24 mouse cellular contexts compared by ENCODE assay signal in the genomic region with DNA sequence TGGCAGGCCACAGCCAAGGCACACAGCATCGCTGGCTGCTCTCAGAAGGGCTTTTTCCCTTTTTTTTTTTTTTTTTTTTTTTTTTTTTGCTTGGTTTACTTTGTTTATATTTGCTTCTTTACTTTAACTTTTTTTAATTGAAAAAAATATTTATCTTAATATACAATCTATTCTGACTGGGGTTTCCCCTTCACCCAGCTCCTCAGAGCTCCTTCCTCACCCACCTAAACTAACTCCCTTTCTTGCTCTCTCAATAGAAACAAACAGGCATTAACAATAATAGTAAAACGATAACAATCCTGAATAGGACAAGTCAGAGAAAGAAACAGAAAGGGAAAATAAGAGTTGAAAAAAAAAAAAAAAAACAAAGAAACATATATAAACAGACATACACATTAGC. TPM values are rescaled to one million over a fixed set of nuclear protein-coding genes. Genes with fewer than 3 reads are reported as not detected.
DNase-seq lines count a peak whose midpoint lies in the region; ATAC-seq and TF ChIP-seq lines count a peak whose summit lies in the region.
"Had no signal": no experiment of that assay in that cellular context is flagged by ENCODE, and none has a peak within 500 bp of the region (broad histone marks: within the 10 kb centered on the region; RNA-seq: fewer than 3 reads in every experiment).

No protein-coding gene starts in this region.

- no peak overlapping the region for H3K4me3 ChIP-seq in ES-E14 (ENCODE audit: insufficient read depth in 1 of 2, low read depth in 1 of 2, low read length in 2 of 2, poor library complexity in 1 of 2, severe bottlenecking in 1 of 2)
- H3K4me3 ChIP-seq in hindbrain, embryonic 14.5 days (replicated peaks; ENCODE audit: low read length), result no peak overlapping the region
- H3K4me3 ChIP-seq in forebrain, embryonic 10.5 days, result no peak overlapping the region
- no peak overlapping the region for H3K4me3 ChIP-seq in liver, embryonic 11.5 days (ENCODE audit: low read depth, low read length)

- H3K4me1 ChIP-seq in ES-E14 (ENCODE audit: control insufficient read depth in 2 of 2, insufficient read depth in 2 of 2, low read length in 2 of 2, poor library complexity in 1 of 2), result peaks cover 2% of the 10 kb centered on the region in 2 experiments; a peak in 1 of 4 replicates
- H3K4me1 ChIP-seq in hindbrain, embryonic 14.5 days (replicated peaks; ENCODE audit: control insufficient read depth, insufficient read depth, low read length), result no peaks in the 10 kb centered on the region
- H3K4me1 ChIP-seq in forebrain, embryonic 10.5 days, result no peaks in the 10 kb centered on the region
- H3K4me1 ChIP-seq in liver, embryonic 11.5 days (replicated peaks; ENCODE audit: control insufficient read depth, insufficient read depth, low read length), result no peaks in the 10 kb centered on the region

- H3K4me2 ChIP-seq in hindbrain, embryonic 14.5 days (replicated peaks), result no peak overlapping the region
- no peak overlapping the region for H3K4me2 ChIP-seq in liver, embryonic 11.5 days

- DNase-seq in ES-E14 (ENCODE audit: low read depth, low spot score), result no peak
- DNase-seq in hindbrain, embryonic 14.5 days (ENCODE audit: low spot score), result no peak
- no peak for DNase-seq in forebrain, embryonic 10.5 days (ENCODE audit: extremely low spot score, low spot score)
- no peak for DNase-seq in adrenal gland, adult (ENCODE audit: inconsistent age in 2 of 2, low spot score in 1 of 2)
- no peak for DNase-seq in liver, embryonic 11.5 days (ENCODE audit: low spot score)
- DNase-seq: adrenal gland, adult 2 months; adrenal gland, adult 8-10 months; adrenal gland, postnatal 10 days; adrenal gland, postnatal 14 days; adrenal gland, postnatal 25 days; adrenal gland, postnatal 36 days; B cell, adult 2 months; cerebellum, adult 11 months; cerebellum, adult 11-12 months; cerebellum, adult 18-20 months; cerebellum, adult 2 months; cerebellum, adult 8-10 months; cerebellum, adult 9-10 months had no signal

- H3K27me3 ChIP-seq in hindbrain, embryonic 14.5 days (ENCODE audit: control insufficient read depth, insufficient read depth, low read length), result no peaks in the 10 kb centered on the region
- H3K27me3 ChIP-seq in forebrain, embryonic 10.5 days (ENCODE audit: poor library complexity, severe bottlenecking), result no peaks in the 10 kb centered on the region
- no peaks in the 10 kb centered on the region for H3K27me3 ChIP-seq in liver, embryonic 11.5 days (replicated peaks; ENCODE audit: control insufficient read depth, insufficient read depth, low read length)
- H3K27me3 ChIP-seq: CH12.LX, Patski had no signal

- H3K27ac ChIP-seq in ES-E14 (ENCODE audit: insufficient read depth, low read depth, low read length, poor library complexity, severe bottlenecking), result no peak overlapping the region
- no peak overlapping the region for H3K27ac ChIP-seq in hindbrain, embryonic 14.5 days
- no peak overlapping the region for H3K27ac ChIP-seq in forebrain, embryonic 10.5 days
- no peak overlapping the region for H3K27ac ChIP-seq in liver, embryonic 11.5 days (ENCODE audit: low read depth, low read length)

- in situ Hi-C loops in ES-E14 (cut with MboI; ENCODE audit: low sequenced_read_pairs in 2 of 2, unreplicated experiment in 2 of 2), result no loop called here

- H3K9me3 ChIP-seq in ES-E14 (ENCODE audit: control insufficient read depth, insufficient read depth, low read depth, low read length), result no peaks in the 10 kb centered on the region
- no peaks in the 10 kb centered on the region for H3K9me3 ChIP-seq in hindbrain, embryonic 14.5 days (ENCODE audit: control insufficient read depth, low read length)
- H3K9me3 ChIP-seq in forebrain, embryonic 10.5 days, result peaks cover 7% of the 10 kb centered on the region; the same call in 1 of the 2 replicates
- no peaks in the 10 kb centered on the region; the same call in 1 of the 2 replicates for H3K9me3 ChIP-seq in liver, embryonic 11.5 days (ENCODE audit: control insufficient read depth, low read length)
- H3K9me3 ChIP-seq: G1E had no signal

- H3K9ac ChIP-seq in ES-E14 (ENCODE audit: insufficient read depth, low read depth, low read length, poor library complexity, severe bottlenecking), result no peak overlapping the region
- no peak overlapping the region for H3K9ac ChIP-seq in hindbrain, embryonic 14.5 days
- H3K9ac ChIP-seq in liver, embryonic 11.5 days (ENCODE audit: low read depth, low read length), result no peak overlapping the region

- H3K36me3 ChIP-seq in ES-E14 (ENCODE audit: control insufficient read depth, insufficient read depth, low read length, poor library complexity, severe bottlenecking), result peaks cover 7% of the 10 kb centered on the region
- H3K36me3 ChIP-seq in hindbrain, embryonic 14.5 days (replicated peaks; ENCODE audit: control insufficient read depth, insufficient read depth), result peaks cover 27% of the 10 kb centered on the region
- H3K36me3 ChIP-seq in forebrain, embryonic 10.5 days (replicated peaks), result peaks cover 73% of the 10 kb centered on the region
- peaks cover 15% of the 10 kb centered on the region; the same call in 1 of the 2 replicates for H3K36me3 ChIP-seq in liver, embryonic 11.5 days (ENCODE audit: control insufficient read depth, insufficient read depth, low read length)

- WGBS in hindbrain, embryonic 14.5 days, result 95% methylated on average over 2 of the region's 2 CpGs
- WGBS in forebrain, embryonic 10.5 days, result 96% methylated on average over 2 of the region's 2 CpGs
- WGBS in liver, embryonic 11.5 days, result 90% methylated on average over 2 of the region's 2 CpGs

- peak; percentile 66 for ATAC-seq in CD4-positive, CD25-positive, alpha-beta regulatory T cell, adult 4 months
- ATAC-seq in activated CD4-positive, CD25-positive, alpha-beta regulatory T cell, adult 4 months, result peak; percentile 24
- ATAC-seq in inflammation-experienced regulatory T-cells, adult 6 months, result peak; percentile 56
- no peak for ATAC-seq in hindbrain, embryonic 14.5 days (ENCODE audit: low FRiP score)
- ATAC-seq in liver, embryonic 11.5 days (replicated peaks; ENCODE audit: low FRiP score), result no peak
- ATAC-seq: Patski had no signal

TF ChIP-seq in ES-E14, 5 proteins besides CTCF, POLR2A, EP300 and RAD21:
- TF ChIP-seq ZC3H11A (IDR thresholded peaks at IDR 0.05; ENCODE audit: borderline replicate concordance, low read depth, low read length) (no peak), ZNF384 (IDR thresholded peaks at IDR 0.05; ENCODE audit: low read depth, low read length) (peak; percentile 21; the same call in 1 of the 2 replicates)

RNA-seq across cellular contexts. Expression of gene Nup37, which starts 15.3 kb away (rescaled TPM):
- polyA plus RNA-seq in CD4-positive, CD25-positive, alpha-beta regulatory T cell, adult 4 months (2017; shearing (Covaris generic)), result 10 to 100 TPM; 30.8 to 38.6 TPM
- 53.9 and 69.3 TPM in 2 replicates for total RNA-seq in ES-E14 (2012; rRNA removed)
- 10 to 100 TPM; 37.7 to 48.6 TPM for polyA plus RNA-seq in activated CD4-positive, CD25-positive, alpha-beta regulatory T cell, adult 4 months (2017; shearing (Covaris generic))
- 10 to 100 TPM; 34.8 to 67.8 (median 41.4) TPM for polyA plus RNA-seq in inflammation-experienced regulatory T-cells, adult 6 months (2017; shearing (Covaris generic))
- 26.2 and 29.1 TPM in 2 replicates for polyA plus RNA-seq in hindbrain, embryonic 14.5 days (2014; fragmentation: Nextera tagmentation; extraction: Ambion mirVana)
- 116 and 118 TPM in 2 replicates for polyA plus RNA-seq in forebrain, embryonic 10.5 days (2016; fragmentation: Nextera tagmentation; extraction: Ambion mirVana)
- 95.6 and 103 TPM in 2 replicates for polyA plus RNA-seq in liver, embryonic 11.5 days (2014; fragmentation: Nextera tagmentation; extraction: Ambion mirVana)

RNA-seq across cellular contexts. Expression of gene Parpbp, which starts 15.4 kb away (rescaled TPM):
- 1 to 10 TPM; 1.2 to 2.2 TPM for polyA plus RNA-seq in CD4-positive, CD25-positive, alpha-beta regulatory T cell, adult 4 months (2017; shearing (Covaris generic))
- 19.4 TPM in 2 replicates for total RNA-seq in ES-E14 (2012; rRNA removed)
- 1 to 10 TPM; 4.4 to 5.1 TPM for polyA plus RNA-seq in activated CD4-positive, CD25-positive, alpha-beta regulatory T cell, adult 4 months (2017; shearing (Covaris generic))
- polyA plus RNA-seq in inflammation-experienced regulatory T-cells, adult 6 months (2017; shearing (Covaris generic)), result 10 to 100 TPM in 1 of 3 experiments, 1 to 10 TPM in 2; 1.2 to 20.6 (median 1.6) TPM
- polyA plus RNA-seq in hindbrain, embryonic 14.5 days (2014; fragmentation: Nextera tagmentation; extraction: Ambion mirVana), result 1.6 and 2.5 TPM in 2 replicates
- polyA plus RNA-seq in forebrain, embryonic 10.5 days (2016; fragmentation: Nextera tagmentation; extraction: Ambion mirVana), result 15.3 and 17.3 TPM in 2 replicates
- polyA plus RNA-seq in liver, embryonic 11.5 days (2014; fragmentation: Nextera tagmentation; extraction: Ambion mirVana), result 18.0 and 18.4 TPM in 2 replicates

RNA-seq across cellular contexts. Expression of gene Washc3, which starts 38.8 kb away (rescaled TPM):
- 100 to 1,000 TPM in 1 of 2 experiments, 10 to 100 TPM in 1; 89.4 to 124 TPM for polyA plus RNA-seq in CD4-positive, CD25-positive, alpha-beta regulatory T cell, adult 4 months (2017; shearing (Covaris generic))
- 25.8 and 39.9 TPM in 2 replicates for total RNA-seq in ES-E14 (2012; rRNA removed)
- 100 to 1,000 TPM; 111 to 120 TPM for polyA plus RNA-seq in activated CD4-positive, CD25-positive, alpha-beta regulatory T cell, adult 4 months (2017; shearing (Covaris generic))
- 100 to 1,000 TPM; 103 to 112 (median 104) TPM for polyA plus RNA-seq in inflammation-experienced regulatory T-cells, adult 6 months (2017; shearing (Covaris generic))
- polyA plus RNA-seq in hindbrain, embryonic 14.5 days (2014; fragmentation: Nextera tagmentation; extraction: Ambion mirVana), result 37.2 and 46.0 TPM in 2 replicates
- 46.7 TPM in 2 replicates for polyA plus RNA-seq in forebrain, embryonic 10.5 days (2016; fragmentation: Nextera tagmentation; extraction: Ambion mirVana)
- polyA plus RNA-seq in liver, embryonic 11.5 days (2014; fragmentation: Nextera tagmentation; extraction: Ambion mirVana), result 56.6 and 58.7 TPM in 2 replicates

Comparison
In these comparisons a context has a peak if more than half of its experiments do, and no peak if none do; other contexts are left out.
1. ATAC-seq: peak in CD4-positive, CD25-positive, alpha-beta regulatory T cell, adult 4 months (single experiment), activated CD4-positive, CD25-positive, alpha-beta regulatory T cell, adult 4 months (single experiment) and inflammation-experienced regulatory T-cells, adult 6 months (single experiment); none in hindbrain, embryonic 14.5 days (single experiment) and liver, embryonic 11.5 days (single experiment).